Mouse (Mus musculus) urinary bladder, postnatal 25 days (tissue): Measurements from ENCODE around the gene Ccdc7a.

Experiments
- DNase-seq: peaks from one replicate; pipeline ENCODE4 v3.0.0; 2022; ENCODE audit warnings: low spot score

Gene Ccdc7a

GRCm38 (mm10) chr8:128686429-128686990 lies 378.8 kb downstream of the Ccdc7a start:
- DNase-seq: no peak

GRCm38 (mm10) chr8:128685507-128686428 lies 379.5 kb downstream of the Ccdc7a start, which contains the start of gene Itgb1:
Gene Itgb1 (plus strand): TSS chr8:128685654.
- DNase-seq: peak; percentile 91

- peak; percentile 13 for DNase-seq
Observed at GRCm38 (mm10) chr8:128684609-128685506, 380.5 kb downstream of the Ccdc7a start.
